Mouse (Mus musculus) left cerebral cortex, postnatal 36 days (tissue): ENCODE data around the gene Zpr1. TPM values are rescaled to one million over a fixed set of nuclear protein-coding genes. Genes with fewer than 3 reads are reported as not detected.
A peak's percentile ranks its signal among the peaks of the same experiment; 100 is the strongest.
"Not testable (repeated sequence)": the region's sequence is repeated elsewhere in the genome, so short reads cannot be mapped to it uniquely, and the experiment has no call there.

Experiments
- DNase-seq, 2 experiments: peaks; one replicate each; pipeline ENCODE4 v3.0.0; 2021 to 2022; ENCODE audit warnings: low spot score in 2 of 2, mixed read lengths in 1 of 2
- intact Hi-C: fragments of 180-260 bp; cut with DNase I; formaldehyde crosslinking; loops from one replicate; pipeline ENCODE4 v1.15.1; 2025
- total RNA-seq, 2 experiments: library from RNA; stranded (reverse); gene quantifications; 2 replicates each; pipeline ENCODE4 v1.2.3; 2021

Gene Zpr1
- total RNA-seq, 2 experiments from 2014 or later = 38.8 to 44.1 TPM

DNA sequence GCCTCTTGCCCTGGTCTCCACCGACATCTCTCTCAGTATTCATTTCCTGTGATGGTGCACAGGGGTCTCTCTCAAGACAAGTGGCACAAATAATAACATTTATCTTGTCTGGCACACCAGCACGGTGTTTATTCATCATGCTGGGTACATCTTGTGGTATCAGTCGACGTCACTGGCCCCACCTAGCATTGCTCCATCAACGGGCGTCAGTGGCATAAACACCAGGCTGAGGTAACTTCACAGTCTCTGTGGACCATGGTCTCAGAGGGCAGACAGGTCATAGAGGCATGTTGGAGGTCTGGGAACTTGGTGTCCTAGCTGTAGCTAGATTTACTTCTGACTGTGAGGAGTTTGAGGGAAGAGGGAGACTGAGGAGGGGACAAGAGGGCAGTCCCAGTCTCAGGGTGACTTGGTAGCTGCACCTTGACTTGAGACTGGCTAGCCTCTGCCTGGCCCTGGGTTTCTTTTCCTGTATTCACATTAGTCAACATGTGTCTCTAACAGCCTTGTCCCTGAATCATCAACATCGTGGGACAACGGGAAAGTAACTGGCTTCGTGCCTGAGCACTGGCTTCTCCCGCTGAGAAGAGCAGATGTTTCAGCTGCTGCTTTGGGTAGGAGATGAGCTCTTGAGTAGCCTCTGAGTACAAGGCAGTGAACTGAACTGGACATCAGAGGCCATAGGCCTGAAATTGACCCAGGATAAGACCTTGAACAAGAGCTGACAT, 16.0 kb upstream of the Zpr1 start:
- no peak for DNase-seq
- intact Hi-C loops = no loop called here

DNA sequence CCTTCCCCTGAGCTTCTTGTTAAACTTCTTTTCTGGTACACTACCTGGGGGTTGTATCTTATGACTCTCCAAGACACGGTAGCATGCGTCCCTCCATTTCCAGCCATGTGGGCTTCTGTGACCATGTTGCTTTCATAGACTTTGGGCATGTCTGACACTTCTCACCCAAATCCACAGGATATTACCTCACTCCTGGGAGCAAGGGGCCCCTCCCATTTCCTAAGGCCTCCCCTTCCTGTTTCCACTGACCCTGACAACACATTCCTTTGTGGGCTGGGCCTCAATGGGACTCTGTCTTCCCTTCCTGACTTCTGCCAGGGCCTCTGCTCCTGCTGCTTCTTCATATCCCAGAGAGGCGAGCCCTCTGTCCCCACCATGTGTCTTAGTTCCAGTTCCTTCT, 15.3 kb upstream of the Zpr1 start:
- intact Hi-C loops = no loop called here

DNA sequence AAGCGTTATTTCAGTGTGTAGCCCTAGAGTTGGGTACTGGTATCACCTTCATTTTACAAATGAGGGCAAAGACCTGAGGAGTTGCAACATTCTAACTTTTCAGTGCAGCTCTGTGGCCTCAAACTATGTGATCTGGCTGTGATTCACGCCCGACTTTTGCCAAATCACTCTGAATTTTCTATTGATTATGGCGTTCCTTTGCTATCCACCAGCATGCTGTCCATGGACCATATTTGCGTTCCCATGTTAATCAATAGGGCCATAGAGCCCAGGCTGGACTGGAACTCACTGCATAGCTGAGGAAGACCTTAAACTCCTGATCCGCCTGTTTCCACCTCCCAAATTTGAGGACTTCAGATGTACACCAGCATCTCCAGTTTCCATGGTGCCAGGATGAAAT, 13.8 kb upstream of the Zpr1 start:
- no peak for DNase-seq

More for the DNA sequence above, 15.3 kb upstream of the Zpr1 start:
- DNase-seq = no peak

DNA sequence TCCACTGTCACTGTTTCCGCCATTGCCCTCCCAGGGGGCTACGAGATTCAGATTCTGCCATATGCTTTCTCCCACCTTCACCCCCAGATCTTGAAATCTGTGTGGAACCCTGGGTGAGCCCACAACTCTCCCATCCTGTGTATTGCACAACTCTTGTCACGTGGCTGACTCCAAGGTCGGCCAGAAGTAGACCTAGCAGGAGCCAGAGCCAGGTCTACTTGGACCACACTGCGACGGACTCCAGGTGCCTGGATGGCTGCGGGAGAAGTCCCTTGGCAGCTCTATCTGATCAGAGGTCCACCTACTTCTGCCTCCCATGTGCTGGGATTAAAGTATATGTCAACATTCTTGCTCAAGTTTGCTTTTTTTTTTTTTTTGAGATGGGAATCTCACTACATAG, 11.7 kb upstream of the Zpr1 start:
- intact Hi-C loops = no loop called here

More for the DNA sequence above, 13.8 kb upstream of the Zpr1 start:
- intact Hi-C loops = no loop called here

DNA sequence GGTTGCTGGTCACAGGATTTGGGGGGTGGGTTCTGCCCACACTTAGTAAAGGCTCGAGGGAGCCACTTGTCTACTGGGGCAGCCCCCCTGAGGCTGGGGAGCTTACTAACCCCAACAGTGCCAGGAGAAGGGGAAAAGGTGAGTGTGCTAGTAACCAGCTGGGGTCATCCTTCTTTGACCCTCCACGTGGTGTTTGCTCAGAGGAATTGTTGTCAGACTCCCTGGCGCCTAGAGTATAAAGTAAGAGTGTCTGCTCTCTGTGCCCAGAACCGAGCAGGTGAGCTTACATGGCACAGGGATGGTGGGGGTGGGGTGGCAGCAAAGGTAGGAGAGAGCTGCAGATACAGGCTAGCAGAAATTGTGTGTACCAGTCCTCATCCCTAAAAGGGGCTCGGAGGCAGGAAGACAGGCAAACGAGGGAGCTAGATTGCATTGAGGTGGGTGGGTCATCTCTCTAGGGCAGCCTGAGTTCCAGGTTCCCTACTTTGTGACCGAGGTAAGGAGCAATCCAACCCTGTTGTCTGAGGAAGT, 4.5 kb upstream of the Zpr1 start, which contains the start of gene Apoa5:
Apoa5 (plus strand) TSS at position 291 of the 531 bp plus-strand sequence.
- no peak for DNase-seq
- intact Hi-C loops = no loop called here

More for the DNA sequence above, 11.7 kb upstream of the Zpr1 start:
- DNase-seq = no peak

DNA sequence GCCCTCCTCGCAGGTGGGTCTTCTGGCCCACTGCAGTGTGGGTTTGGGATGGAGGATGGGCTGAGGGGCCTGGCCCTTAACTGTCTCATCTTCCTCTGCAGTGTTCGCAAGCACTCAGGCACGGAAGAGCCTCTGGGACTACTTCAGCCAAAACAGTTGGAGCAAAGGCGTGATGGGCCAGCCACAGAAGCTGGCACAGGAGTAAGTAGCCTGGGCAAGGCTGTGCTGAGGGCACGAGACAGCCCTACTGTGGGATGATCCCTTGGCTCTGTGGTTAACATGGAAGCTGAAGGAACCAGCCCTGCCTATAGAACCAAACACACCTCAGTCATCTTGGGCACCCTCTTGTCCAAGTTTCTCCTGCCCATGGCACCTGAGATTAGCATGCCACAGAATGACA, 3.7 kb upstream of the Zpr1 start:
- DNase-seq = no peak
- intact Hi-C loops = no loop called here

DNA sequence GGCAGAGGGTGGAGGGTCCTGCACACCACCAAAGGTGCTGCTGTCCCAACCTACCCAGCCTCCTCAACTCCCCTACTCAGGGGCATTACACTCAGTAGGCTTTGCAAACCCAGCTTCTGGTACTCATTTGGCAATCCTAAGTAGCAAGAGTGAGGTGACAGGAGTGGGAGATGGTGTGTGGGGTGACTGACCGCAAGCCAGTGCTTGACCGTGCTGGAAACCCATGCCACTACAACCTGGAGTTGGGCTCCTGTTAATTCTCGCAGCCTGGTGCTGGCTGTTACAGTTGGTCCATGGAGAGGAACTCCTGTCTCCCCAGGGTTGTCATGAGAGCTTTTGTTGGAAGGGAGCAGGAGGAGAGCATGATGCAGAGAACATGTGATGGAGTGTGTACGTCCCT, 2.1 kb upstream of the Zpr1 start:
- intact Hi-C loops = no loop called here
- DNase-seq = no peak

DNA sequence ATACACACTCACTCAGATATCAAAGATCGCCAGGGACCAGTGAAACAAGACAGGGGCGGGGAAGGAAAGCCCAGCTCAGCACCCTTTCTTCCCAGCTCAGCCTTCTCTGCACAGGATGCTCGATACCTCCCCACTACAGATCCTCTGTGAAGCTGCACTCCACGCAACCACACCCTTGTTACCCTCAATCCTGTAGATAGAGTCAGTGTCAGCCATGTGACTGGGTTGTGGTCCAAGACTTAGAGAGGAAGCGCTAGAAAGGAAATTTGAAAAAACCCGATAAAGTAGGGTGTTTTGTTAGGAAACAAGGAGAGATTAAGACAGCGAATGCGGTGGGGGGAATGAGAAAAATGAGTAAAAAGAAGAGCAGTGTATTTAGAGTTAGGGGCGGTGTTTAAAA, 794 bp upstream of the Zpr1 start:
- intact Hi-C loops = no loop called here
- no peak for DNase-seq

DNA sequence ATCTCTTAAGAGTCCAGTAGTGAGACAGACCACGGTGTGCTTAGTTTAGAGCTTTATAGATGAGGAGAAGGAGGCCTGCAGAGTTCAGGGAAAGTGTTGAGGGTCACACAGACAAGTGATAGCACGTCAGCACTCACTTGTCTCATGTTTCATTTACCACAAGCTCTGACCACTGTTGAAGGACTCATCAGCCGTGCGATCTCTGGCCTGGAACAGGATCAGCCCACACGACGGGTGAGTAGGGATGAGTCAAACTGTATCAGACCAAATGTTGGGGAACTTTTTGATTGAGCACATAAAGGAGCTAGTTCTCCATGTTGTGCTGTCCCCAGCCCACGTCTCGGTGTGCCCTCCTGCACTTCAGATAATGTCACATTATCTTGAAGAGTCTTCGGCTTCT, 1.6 kb downstream of the Zpr1 start:
- intact Hi-C loops = no loop called here
- no peak for DNase-seq

DNA sequence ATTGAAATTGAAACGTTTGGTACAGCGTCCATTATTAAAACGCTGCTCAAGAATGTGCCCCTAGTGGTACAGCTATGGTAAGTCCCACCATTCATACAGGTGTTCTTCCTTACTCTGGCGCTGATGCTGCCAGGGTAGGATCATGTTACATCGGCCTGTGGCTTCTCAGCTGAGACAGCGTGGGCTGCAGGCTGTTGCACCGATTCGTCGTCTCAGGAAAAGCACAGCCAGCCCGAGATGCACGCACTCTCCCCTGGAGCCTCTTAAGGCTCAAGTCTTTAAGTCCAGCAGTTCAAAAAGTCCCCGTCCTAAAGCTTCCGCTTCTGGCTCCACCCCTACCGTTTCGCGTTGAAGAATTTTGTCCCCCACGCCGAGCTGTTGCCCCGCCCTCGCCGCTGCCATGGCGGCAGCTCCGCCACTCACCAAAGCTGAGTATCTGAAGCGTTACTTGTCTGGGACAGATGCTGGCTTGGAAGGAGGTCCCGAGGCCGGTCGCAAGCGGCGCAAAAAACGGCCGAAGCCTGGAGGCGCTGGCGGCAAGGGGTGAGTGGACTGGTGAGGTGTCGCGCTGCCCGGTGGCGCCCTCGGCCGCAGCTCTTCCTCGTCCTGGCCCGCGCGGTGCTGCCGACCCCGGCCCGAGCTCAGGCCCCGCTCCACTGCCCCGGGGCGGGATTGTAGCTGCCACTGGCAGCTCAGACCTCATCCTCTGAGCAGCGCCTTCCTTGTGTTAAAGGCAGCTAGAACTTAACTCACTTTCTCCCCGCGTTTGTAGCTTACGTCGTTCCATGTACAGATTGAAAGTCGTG, 10.0 kb downstream of the Zpr1 start, which contains the start of gene Bud13:
Bud13 (plus strand) TSS at position 378 of the 806 bp plus-strand sequence.
- intact Hi-C loops = no loop called here
- DNase-seq = peak; percentile 91 to 93

DNA sequence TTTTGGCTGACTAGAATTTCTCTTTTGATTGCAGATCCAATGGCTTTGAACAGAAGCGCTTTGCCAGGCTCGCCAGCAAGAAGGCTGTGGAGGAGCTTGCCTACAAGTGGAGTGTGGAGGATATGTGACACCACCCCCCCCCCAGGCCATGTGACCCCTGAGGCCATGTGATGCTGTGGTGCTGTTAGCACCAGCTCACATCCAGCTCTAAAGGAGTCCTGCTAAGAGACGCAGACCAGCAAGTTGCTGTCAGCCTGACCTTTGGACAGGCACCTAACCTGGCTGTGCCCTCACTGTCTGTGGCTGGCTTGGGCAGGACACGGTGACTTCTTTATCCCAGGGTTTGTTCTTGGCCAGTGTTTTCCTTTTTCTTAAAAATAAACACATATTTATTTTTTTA, 25.5 kb downstream of the Zpr1 start:
- DNase-seq = no peak
- intact Hi-C loops = no loop called here

DNA sequence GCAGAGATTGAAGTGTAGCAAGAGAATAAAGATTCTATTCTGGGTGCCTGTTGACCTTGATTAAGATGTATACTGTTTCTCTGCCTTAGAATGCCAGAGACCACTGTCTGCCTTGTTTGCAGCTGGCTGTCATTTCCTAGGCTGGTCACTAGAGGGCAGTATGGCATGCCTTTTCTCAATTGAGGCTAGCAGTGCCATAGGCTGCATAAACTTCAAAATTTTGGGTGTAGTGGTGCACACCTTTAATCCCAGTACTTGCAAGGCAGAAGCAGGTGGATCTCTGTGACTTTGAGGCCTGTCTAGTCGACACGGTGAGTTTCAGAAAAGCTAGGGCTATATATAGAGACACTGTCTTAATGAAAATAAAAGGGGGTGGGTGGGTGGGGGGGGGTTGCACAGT, 29.3 kb downstream of the Zpr1 start:
- intact Hi-C loops = no loop called here
- DNase-seq = peak in 1 of 2 experiments; percentile 42

DNA sequence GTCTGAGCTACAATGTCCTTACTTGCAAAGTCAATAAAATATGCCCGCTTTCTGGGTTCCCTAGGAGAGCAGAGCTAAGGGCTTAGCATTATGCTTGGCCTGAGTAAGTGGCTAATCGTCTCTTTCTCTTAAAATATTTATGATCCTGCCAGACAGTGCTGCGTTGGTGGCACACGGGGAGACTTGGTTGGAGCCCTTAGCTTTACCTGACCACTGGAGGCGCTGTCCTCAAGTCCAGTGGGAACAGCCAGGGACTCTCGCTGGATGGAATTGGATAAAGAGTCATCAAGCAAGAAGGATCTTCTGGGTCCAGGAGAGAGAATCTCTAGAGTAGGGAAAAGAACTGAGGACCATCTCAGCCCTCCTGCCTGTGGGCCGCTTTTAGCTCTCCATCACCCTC, 36.3 kb downstream of the Zpr1 start:
- intact Hi-C loops = no loop called here
- no peak for DNase-seq

DNA sequence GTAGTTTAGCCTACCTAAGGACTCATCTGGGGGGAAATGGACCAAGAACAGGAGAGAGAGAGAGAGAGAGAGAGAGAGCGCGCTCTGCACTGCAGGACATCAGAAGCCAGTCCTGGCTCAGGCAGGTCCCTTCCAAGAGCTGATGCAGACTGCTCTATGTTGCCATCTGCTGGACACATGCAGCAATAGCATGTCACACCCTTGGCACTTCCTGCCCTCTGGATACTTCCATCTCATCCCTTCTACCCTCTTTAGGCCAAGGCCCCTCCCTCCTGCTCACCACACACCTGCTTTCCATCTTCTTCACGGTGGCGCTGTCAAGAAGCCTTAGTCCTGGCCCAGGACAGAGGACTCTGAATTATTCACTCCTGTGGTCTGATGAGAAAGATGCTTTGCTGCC, 41.6 kb downstream of the Zpr1 start:
- intact Hi-C loops = no loop called here
- DNase-seq = peak; percentile 45 to 49

DNA sequence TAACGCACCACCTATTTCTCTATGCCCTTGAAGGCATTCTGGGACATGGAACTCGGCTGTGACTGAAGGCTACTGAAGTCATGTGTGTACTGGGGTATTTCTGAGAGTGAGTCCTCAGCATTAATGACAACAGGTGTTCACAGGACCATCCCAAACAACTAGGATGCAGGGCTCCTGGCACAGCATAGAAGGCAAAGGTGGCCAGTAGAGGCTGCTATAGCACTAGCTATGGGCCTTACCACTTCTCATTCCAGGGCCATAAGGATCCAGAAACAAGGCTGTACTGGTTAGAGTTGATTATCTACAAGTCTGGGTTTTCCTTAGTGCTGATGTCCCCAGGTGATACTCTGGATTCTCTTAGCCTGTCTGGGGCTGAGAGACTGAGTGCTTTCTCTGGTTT, 42.1 kb downstream of the Zpr1 start:
- intact Hi-C loops = no loop called here

DNA sequence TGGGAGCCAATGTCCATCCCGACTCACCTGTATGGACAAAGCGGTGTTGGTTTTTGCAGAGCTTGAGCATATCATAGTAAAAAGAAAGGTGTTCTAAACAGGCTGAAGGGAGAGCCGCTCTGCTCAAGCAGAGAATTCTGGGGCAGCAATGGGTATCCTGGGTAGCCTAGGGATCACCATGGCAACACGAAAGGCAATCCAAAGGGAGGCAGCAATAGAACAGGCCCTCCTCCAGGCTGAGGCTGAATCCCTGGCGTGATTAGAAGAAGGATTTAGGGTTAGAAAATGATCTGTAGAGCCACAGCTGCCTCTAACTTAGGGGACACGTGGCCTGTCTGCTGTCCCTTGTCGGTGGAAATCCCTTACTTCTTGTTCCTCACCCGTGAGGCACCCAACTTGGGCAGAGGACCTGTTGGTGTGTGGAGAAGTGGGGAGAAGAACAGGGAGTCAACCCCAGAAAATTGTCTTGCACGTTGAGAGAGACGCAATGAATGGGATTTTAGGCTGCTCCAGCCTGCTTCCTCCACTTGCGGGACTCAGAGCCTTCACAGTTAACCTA, 43.0 kb downstream of the Zpr1 start:
- intact Hi-C loops = no loop called here
- peak in 1 of 2 experiments; percentile 32 for DNase-seq

More for the DNA sequence above, 42.1 kb downstream of the Zpr1 start:
- no peak for DNase-seq

DNA sequence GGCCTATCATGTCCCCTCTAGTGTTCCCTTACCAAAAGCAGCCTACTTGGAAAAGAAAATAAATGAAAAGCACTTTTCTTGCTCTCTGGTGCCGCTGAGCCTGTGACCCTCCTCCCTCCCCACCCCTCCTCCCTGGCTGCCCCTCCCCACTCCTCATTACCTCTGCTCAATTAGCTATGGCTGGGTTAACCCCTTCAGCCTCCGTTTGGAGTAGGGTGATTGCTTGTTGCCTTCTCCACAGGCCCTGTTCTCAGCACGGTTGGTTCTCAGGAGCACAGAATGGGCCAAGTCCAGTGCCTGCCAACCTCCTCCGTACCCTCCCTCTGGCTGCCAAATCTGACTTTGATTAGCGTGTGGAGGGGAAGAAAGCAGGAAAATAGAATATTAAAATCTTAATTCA, 43.5 kb downstream of the Zpr1 start:
- DNase-seq = no peak
- intact Hi-C loops = no loop called here

DNA sequence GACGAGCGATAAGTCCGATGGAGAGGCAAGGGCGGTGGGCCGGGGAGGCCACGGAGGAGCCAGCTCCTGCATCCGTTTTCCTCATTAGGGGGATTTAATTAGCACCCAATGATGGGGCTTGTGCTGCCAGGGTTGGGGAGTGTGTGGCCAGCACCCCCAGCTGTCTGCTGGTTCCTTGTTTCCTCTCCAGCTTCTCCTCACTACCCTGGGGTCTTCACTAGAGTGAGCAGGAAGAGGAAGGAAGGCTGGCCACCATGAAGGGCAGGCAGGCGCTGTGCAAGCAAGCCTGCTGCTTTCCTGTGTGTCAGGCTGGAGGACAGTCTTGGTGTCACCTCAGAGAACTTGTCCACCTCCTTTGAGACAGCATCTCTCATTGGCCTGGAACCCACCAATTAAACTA, 44.0 kb downstream of the Zpr1 start:
- intact Hi-C loops = no loop called here
- DNase-seq = no peak

DNA sequence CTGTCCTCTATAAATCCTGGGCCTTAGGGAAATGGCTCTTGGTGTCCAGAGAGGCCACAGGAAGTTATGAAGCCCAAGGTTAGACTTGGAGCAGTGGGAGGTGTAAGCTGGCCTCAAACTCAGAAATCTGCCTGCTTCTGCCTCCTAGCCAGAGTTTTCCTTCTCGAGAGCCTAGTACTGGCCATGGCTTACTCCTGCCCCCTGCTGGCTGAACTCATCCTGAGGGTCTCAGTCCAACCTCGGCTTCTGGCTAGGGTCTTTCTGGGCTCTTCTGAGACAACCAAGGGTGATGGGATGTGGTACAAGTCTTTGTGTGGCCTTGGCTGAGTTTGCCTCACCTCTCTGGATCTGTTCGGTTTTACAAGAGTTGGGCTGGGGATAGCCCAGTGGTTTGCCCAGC, 45.1 kb downstream of the Zpr1 start:
- intact Hi-C loops = no loop called here
- no peak for DNase-seq

DNA sequence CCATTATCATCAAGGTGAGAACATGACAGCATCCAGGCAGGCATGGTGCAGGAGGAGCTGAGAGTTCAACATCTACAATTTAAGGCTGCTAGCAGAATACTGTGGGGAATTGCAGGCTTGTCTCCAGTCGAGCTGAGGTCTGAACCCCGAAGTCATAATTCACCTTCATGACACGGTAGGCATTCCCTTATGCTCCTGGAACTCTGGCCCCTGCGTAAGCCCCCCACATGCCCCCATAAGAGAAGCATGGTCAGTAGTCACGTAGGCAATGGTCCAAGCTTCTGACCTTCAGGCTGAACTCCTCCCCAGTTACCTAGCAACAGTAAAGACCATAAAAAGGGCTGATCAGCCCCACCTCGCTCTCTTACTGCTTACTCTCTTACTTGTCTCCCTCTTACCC, 47.0 kb downstream of the Zpr1 start, which contains the start of gene 4931429L15Rik:
4931429L15Rik (minus strand) TSS at position 101 of the 400 bp plus-strand sequence.
- DNase-seq, intact Hi-C loops: not testable (repeated sequence)
